Mouse (Mus musculus): ENCODE measurements around the gene Klhl26.

The Klhl26 gene

GRCm38 (mm10) chr8:70501820-70502529 lies 25.2 kb upstream of the Klhl26 start:
- DNase-seq (ENCODE audit: low spot score) = no peak

- no peak for DNase-seq (ENCODE audit: low spot score)
Observed at GRCm38 (mm10) chr8:70500386-70501301, 23.9 kb upstream of the Klhl26 start.

- no peak for DNase-seq (ENCODE audit: low spot score)
Observed at GRCm38 (mm10) chr8:70495771-70496062, 18.9 kb upstream of the Klhl26 start.

- no peak for DNase-seq (ENCODE audit: low spot score)
Observed at GRCm38 (mm10) chr8:70495001-70495770, 18.4 kb upstream of the Klhl26 start.

- DNase-seq (ENCODE audit: low spot score) = no peak
Observed at GRCm38 (mm10) chr8:70494416-70494945, 17.7 kb upstream of the Klhl26 start.

GRCm38 (mm10) chr8:70493692-70494415 lies 17.1 kb upstream of the Klhl26 start:
- no peak for DNase-seq (ENCODE audit: low spot score)

- DNase-seq (ENCODE audit: low spot score) = no peak
Observed at GRCm38 (mm10) chr8:70492664-70493640, 16.2 kb upstream of the Klhl26 start, which contains the start of gene Crlf1. TSS of gene Crlf1 (plus strand) at chr8:70493158.

GRCm38 (mm10) chr8:70490880-70491495 lies 14.2 kb upstream of the Klhl26 start:
- DNase-seq (ENCODE audit: low spot score) = no peak

GRCm38 (mm10) chr8:70490061-70490879 lies 13.5 kb upstream of the Klhl26 start:
- no peak for DNase-seq (ENCODE audit: low spot score)

- DNase-seq (ENCODE audit: low spot score) = no peak
Observed at GRCm38 (mm10) chr8:70489576-70489975, 12.8 kb upstream of the Klhl26 start.

GRCm38 (mm10) chr8:70488931-70489470 lies 12.2 kb upstream of the Klhl26 start:
- no peak for DNase-seq (ENCODE audit: low spot score)

- DNase-seq (ENCODE audit: low spot score) = no peak
Observed at GRCm38 (mm10) chr8:70487993-70488796, 11.4 kb upstream of the Klhl26 start.

GRCm38 (mm10) chr8:70486941-70487520 lies 10.3 kb upstream of the Klhl26 start, which contains the start of gene Tmem59l:
TSS of gene Tmem59l (minus strand) at chr8:70487358.
- DNase-seq (ENCODE audit: low spot score) = no peak

- DNase-seq (ENCODE audit: low spot score) = no peak
Observed at GRCm38 (mm10) chr8:70486191-70486681, 9.5 kb upstream of the Klhl26 start.

- DNase-seq (ENCODE audit: low spot score) = no peak
Observed at GRCm38 (mm10) chr8:70482943-70483342, 6.2 kb upstream of the Klhl26 start.

GRCm38 (mm10) chr8:70481908-70482307 lies 5.1 kb upstream of the Klhl26 start:
- no peak for DNase-seq (ENCODE audit: low spot score)
